Mouse (Mus musculus) lung, postnatal 14 days (tissue): Measurements from ENCODE around the gene Rpl38.

Source experiments
- DNase-seq: peaks from one replicate; pipeline ENCODE4 v3.0.0; 2021

Gene Rpl38

GRCm38 (mm10) chr11:114711393-114711792 lies 43.1 kb downstream of the Rpl38 start:
- DNase-seq = no peak

DNA sequence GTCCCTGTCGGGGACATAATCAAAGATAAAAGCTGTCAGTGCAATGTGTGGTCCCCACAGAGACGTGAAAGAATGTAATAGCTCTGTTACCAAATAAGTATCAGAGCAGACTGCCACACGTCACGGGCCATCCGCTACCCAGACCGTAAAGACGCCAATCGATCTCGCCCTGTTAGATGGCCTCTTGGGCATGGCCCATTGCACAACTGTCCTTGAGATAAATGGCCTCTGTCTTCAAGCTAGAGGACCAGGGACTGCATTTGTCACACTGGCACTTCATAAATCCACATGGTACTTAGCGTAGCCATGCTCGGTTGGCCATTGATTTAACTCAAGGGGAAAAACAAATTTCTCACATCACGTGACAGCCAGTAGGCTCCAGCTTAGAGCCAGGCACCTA lies 43.5 kb downstream of the Rpl38 start:
- no peak for DNase-seq

DNA sequence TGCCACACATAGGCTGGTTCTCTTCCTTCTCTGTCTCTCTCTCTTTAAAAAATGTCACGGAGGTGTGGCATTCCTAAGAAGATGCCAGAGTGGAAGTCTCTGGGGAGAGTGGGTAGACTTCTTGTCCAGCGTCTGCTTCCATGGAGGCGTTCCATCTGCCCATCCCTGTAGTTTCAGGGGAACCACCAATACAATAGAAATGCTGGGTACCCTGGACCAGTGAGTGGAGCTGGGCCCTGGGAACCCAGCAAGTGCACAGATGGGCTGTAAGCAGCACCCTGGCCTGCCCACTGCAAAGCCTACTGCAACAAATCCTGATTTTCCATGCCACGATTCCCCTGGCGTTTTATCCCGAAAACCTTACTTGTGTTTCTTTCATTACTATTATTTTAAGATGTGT lies 46.2 kb downstream of the Rpl38 start:
- no peak for DNase-seq

- DNase-seq = no peak
These were observed 47.2 kb downstream of the Rpl38 start for GRCm38 (mm10) chr11:114715531-114715930.

DNA sequence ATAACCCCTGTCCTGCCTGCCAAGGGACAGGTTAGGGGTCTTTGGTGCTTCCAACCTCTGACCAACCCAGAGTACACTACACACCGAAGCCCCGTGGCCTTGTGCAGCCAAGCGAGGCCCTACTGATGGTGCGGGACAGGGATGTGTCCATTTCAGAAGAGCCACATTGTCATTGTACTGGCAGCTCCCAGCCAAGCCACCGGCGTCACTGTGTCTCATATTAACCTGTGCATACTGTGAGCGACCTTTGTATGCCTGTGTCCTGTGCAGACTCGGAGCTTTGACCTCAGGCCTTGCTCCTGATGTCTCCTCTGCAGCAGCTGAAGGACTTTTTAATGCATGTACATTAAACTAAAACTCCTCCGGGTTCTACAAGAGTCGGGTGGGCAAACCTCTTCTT lies 52.2 kb downstream of the Rpl38 start:
- no peak for DNase-seq
